Mouse (Mus musculus) left cerebral cortex, adult 2 months (tissue): ENCODE results near the gene Metrn. TPM values are rescaled to one million over a fixed set of nuclear protein-coding genes. Genes with fewer than 3 reads are reported as not detected.
"Not testable (repeated sequence)": the region's sequence is repeated elsewhere in the genome, so short reads cannot be mapped to it uniquely, and the experiment has no call there.

ENCODE experiments used
- DNase-seq, 2 experiments: peaks; one replicate each; pipeline ENCODE4 v3.0.0; 2021 to 2022; ENCODE audit warnings: low spot score in 2 of 2, mixed read lengths in 1 of 2; ENCODE audit errors: extremely low spot score in 1 of 2
- H3K27ac ChIP-seq: fragments of 200-600 bp; 2 replicates; pipeline ENCODE4 v1.8.1; 2022
- H3K4me3 ChIP-seq: fragments of 200-600 bp; 2 replicates; pipeline ENCODE4 v1.8.1; 2022
- CTCF ChIP-seq: fragments of 200-600 bp; IDR thresholded peaks from 2 replicates; pipeline ENCODE4 v1.8.1; 2022; ENCODE audit warnings: antibody characterized with exemption, mild to moderate bottlenecking, moderate library complexity
- intact Hi-C: fragments of 180-260 bp; cut with DNase I; formaldehyde crosslinking; loops from one replicate; pipeline ENCODE4 v1.15.1; 2025
- total RNA-seq, 2 experiments: library from RNA; stranded (reverse); gene quantifications; 2 replicates each; pipeline ENCODE4 v1.2.3; 2021

The Metrn gene
- total RNA-seq, 2 experiments from 2014 or later: 72.3 to 88.2 TPM

- peak overlapping the region; percentile 29 for H3K4me3 ChIP-seq
- intact Hi-C loops: no loop called here
- peak; percentile 56 for TF ChIP-seq CTCF
- H3K27ac ChIP-seq: peak overlapping the region; percentile 89
- peak; percentile 81 to 87 for DNase-seq
Observed at GRCm38 (mm10) chr17:25813471-25813870, 16.5 kb upstream of the Metrn start.

DNA sequence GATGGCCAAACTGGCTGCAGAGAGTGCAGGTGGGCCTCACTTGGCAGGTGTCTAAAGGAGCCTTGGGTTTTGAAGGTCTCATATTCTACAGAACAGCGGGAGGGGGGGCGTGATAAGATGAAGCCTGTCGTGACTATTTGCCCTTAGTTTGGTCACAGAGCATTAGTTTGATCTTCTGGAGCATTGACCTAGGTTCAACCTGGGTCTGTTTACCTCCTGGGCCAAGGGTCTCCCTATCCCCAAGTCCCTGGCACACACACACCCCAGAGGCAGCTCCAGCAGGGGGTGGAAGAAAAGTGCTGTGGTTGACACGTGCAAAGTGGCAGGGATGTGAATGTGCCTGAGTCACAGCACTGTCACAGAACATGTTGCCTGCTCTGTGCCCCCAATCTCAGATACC lies 14.0 kb upstream of the Metrn start:
- Histone ChIP-seq H3K4me3 (peak overlapping the region; percentile 63), H3K27ac (peak overlapping the region; percentile 99)
- TF ChIP-seq CTCF: no peak
- intact Hi-C loops: no loop called here
- DNase-seq: no peak

- Histone ChIP-seq H3K27ac (peak overlapping the region; percentile 99), H3K4me3 (peak overlapping the region; percentile 63)
- intact Hi-C loops: no loop called here
- TF ChIP-seq CTCF: no peak; the same call in 1 of the 2 replicates
- peak in 1 of 2 experiments; percentile 54 for DNase-seq
Observed at GRCm38 (mm10) chr17:25809606-25810340, 12.8 kb upstream of the Metrn start.

DNA sequence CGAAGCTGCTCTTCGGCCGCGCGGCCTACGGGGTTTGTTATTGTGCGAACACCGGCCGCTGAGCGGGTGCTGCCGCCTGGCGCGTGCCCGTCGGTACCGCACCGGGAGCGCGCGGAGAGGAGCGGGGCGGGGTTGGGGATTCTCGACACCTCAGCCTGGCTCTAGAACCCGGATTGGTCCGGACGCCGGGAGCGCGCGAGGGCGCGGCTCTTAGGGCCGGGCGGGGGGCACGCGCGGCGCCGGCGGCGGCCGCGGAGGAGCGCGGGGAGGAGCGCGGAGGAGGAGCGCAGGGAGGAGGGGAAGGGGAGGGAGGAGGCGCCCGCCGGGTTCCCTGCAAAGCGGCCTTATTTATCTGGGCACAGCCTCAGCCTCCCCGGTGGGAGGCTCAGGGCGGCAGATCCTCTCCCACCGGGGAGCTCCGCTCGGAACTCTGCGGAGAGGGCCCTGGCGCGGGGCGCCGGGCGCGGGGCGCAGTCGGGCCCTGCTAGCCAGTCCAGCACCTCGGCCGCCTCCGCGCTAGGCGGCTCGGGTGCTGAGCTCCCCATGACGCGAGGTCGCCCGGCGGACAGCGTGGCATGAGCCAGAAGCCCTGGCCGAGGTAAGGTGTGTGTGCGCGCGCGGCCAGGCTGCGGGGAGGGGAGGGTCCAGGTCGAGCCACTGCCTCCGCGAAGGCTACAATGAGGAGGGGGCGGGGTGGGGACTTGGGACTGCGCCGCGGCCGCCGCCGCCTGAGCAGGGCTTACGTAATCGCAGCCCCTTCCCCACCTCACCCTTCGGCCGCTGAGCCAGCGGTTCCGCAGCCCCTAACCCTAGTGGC lies 12.1 kb upstream of the Metrn start, which contains the start of gene Fbxl16:
Gene Fbxl16, plus strand, starts transcription at position 297 of the 817 bp plus-strand sequence.
- peak within 1 kb of the TSS; percentile 63 for H3K4me3 ChIP-seq
- TF ChIP-seq CTCF: peak; percentile 49
- peak within 1 kb of the TSS; percentile 99 for H3K27ac ChIP-seq
- peak; percentile 91 to 92 for DNase-seq
- intact Hi-C loops: no loop called here

DNA sequence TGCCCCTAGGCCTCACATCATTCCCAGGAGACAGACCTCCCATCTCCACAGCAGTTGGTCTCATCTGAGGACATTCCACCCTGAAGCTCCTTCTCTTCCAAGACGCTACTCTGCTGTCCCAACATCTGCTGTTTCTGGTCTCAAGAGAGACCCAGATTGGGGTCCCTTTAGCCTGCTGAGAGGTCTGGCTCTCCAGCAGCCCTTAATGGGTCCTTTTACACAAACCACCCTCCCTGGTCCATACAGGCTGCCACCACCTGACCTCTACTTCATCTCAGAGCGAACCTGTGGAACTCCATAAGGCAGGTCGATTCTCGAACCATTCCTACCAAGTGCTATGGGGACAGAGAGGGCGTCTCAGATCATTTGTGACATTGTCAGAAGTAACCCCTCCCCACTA lies 11.1 kb upstream of the Metrn start:
- intact Hi-C loops: no loop called here
- no peak for DNase-seq
- Histone ChIP-seq H3K4me3 (peak overlapping the region; percentile 63), H3K27ac (peak overlapping the region; percentile 90)
- TF ChIP-seq CTCF: no peak

- peak; percentile 34 for TF ChIP-seq CTCF
- intact Hi-C loops, H3K27ac ChIP-seq, DNase-seq, H3K4me3 ChIP-seq: not testable (repeated sequence)
Observed at GRCm38 (mm10) chr17:25807452-25807851, 10.5 kb upstream of the Metrn start.

DNA sequence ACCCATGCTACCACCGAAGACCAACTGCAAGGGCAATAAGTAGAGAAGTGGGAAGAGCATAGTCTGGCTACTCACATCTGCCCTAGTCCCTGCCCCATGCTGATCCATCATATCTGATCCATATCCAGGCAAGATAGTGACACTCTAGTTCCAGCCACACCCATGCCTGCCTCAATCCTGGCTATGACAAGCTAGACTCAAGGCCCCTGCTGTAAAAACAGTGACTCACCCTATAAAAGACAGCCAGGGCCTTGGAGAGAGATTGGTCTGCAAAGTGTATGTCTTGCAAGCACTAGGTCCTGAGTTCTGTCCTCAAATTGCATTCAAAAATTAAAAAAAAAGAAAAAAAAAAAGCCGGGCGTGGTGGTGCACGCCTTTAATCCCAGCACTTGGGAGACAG lies 9.6 kb upstream of the Metrn start:
- no peak for TF ChIP-seq CTCF
- intact Hi-C loops: no loop called here
- Histone ChIP-seq H3K4me3 (no peak overlapping the region), H3K27ac (no peak overlapping the region)
- DNase-seq: no peak

DNA sequence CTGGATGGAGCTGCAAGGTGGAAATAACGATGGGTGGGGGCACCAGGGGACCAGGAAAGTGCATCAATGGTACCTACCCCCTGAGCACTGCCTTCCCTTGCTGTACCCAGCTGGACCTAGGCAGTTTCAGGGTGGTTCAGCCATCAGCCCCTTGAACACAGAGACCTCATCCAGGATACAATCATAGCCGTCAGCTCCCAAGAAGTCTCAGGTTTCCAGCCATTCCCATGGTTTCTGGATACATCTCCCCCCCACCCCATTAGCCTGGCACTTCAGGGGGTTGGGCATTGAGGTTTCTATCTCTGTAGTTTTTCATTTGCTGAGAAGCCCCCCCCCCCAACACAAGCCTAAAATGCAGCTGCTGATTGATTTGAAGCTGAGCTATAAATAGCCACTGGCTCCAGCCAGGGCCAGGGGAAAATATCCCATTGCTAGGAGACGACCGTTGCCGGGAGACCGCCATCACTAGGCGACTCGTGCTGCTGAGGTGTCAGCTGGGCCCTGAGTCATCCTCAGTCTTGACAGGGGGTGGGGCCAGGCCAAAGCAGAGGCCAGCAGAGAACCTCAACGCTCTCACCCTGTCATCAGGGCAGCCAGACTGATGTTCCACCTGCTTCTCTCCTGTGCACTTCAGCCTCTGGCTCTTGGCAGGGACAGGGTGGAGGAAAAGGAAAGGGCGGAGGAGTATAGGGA lies 6.0 kb upstream of the Metrn start:
- peak overlapping the region; percentile 37 for H3K4me3 ChIP-seq
- TF ChIP-seq CTCF: no peak
- peak overlapping the region; percentile 96 for H3K27ac ChIP-seq
- peak; percentile 77 to 82 for DNase-seq
- intact Hi-C loops: loop anchor here (5.0 kb wide), 2 partner anchors 231 to 406 kb away; partner anchors contain the start of gene Sox8

DNA sequence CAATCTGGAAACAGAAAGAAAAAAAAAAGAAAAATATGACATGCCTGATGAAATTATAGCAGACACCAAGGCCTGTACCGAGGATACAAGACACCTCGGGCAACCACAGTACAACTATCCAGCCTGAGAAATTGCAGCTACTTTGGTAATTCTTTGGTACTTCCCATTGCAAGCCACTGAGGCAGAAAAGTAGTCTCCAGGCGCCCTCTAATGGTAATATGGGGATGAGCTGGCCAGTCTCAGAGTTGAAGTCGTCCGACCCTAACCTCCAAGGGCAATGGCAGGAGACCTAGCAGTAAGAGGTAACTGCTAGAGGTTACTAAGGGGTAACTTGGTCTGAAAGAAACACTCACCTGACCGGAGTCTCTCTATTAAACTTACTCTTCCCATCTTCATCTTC lies 4.1 kb upstream of the Metrn start:
- intact Hi-C loops: loop anchor here (1.0 to 5.0 kb wide), 5 partner anchors 28 to 404 kb away; partner anchors contain the start of genes Narfl and Sox8
- peak; percentile 58 to 67 for DNase-seq
- H3K27ac ChIP-seq: peak overlapping the region; percentile 51
- no peak overlapping the region for H3K4me3 ChIP-seq
- peak; percentile 89 for TF ChIP-seq CTCF

- H3K27ac ChIP-seq: peak overlapping the region; percentile 76
- peak overlapping the region; percentile 53 for H3K4me3 ChIP-seq
- no peak for TF ChIP-seq CTCF
- intact Hi-C loops: no loop called here
- no peak for DNase-seq
Observed at GRCm38 (mm10) chr17:25796211-25796771, 645 bp downstream of the Metrn start.

DNA sequence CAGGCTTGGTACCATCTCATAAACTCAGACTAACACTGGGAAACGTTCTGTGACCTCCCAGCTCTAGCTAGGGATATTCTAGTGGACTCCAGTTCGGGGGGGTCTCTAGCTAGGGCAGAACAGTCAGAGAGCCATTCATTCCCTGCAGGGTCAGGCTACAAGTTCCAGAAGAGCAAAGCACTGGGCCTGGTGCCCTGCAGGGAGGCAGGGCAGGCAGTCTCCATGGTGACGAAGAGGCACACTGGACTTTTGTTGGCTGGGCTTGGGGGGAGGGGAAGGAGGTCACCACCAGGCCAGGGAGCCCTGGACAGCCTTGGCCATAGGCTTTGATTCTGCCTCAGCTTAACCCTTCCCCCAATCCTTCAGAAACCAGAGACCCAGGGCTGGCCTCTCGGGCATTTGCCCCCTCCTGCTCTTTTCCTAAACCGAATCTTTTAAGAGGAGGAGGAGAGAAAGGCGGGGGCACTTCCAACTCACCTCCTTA lies 1.3 kb downstream of the Metrn start, which contains the start of gene AC134908.4:
Gene AC134908.4, minus strand, starts transcription at position 51 of the 484 bp plus-strand sequence.
- peak within 1 kb of the TSS; percentile 53 for H3K4me3 ChIP-seq
- H3K27ac ChIP-seq: peak within 1 kb of the TSS; percentile 78
- intact Hi-C loops: no loop called here
- peak in 1 of 2 experiments; percentile 70 for DNase-seq
- no peak for TF ChIP-seq CTCF
